Mouse (Mus musculus) kidney, postnatal 0 days (tissue): ENCODE measurements around the gene Snrpb2. TPM values are rescaled to one million over a fixed set of nuclear protein-coding genes. Genes with fewer than 3 reads are reported as not detected.
A peak's percentile ranks its signal among the peaks of the same experiment; 100 is the strongest.

Source experiments
- ATAC-seq: fragments of 200-750 bp; cut with Nextera tagmentation; replicated peaks from 2 replicates; pipeline ENCODE4 v1.8.0; 2017; ENCODE audit warnings: low read depth, moderate number of reproducible peaks, moderate TSS enrichment, moderate library complexity; ENCODE audit not compliant: low FRiP score
- DNase-seq: peaks from one replicate; pipeline ENCODE4 v3.0.0-alpha.2; 2016; ENCODE audit warnings: low spot score
- H3K27ac ChIP-seq: fragments of 300-500 bp; sonication (generic); 2 replicates; pipeline ENCODE4 v1.5.1; 2014; ENCODE audit warnings: mild to moderate bottlenecking
- H3K27me3 ChIP-seq: fragments of 300-500 bp; sonication (generic); 2 replicates; pipeline ENCODE4 v1.6.1; 2014; ENCODE audit warnings: low read length, mixed read lengths; ENCODE audit not compliant: insufficient read depth
- H3K36me3 ChIP-seq: fragments of 300-500 bp; sonication (generic); 2 replicates; pipeline ENCODE4 v1.6.1; 2014; ENCODE audit warnings: low read length, mixed read lengths; ENCODE audit not compliant: insufficient read depth
- H3K4me1 ChIP-seq: fragments of 300-500 bp; sonication (generic); replicated peaks from 2 replicates; pipeline ENCODE4 v1.6.1; 2014; ENCODE audit warnings: antibody characterized with exemption, low read length, mixed read lengths; ENCODE audit not compliant: insufficient read depth
- H3K4me2 ChIP-seq: fragments of 300-500 bp; sonication (generic); 2 replicates; pipeline ENCODE4 v1.6.1; 2014; ENCODE audit warnings: mild to moderate bottlenecking, low read length, moderate library complexity, mixed read lengths
- H3K4me3 ChIP-seq: fragments of 300-500 bp; sonication (generic); replicated peaks from 2 replicates; pipeline ENCODE4 v1.5.1; 2014; ENCODE audit warnings: low read depth, low read length
- H3K9ac ChIP-seq: fragments of 300-500 bp; sonication (generic); 2 replicates; pipeline ENCODE4 v1.6.1; 2014; ENCODE audit warnings: low read depth, low read length
- H3K9me3 ChIP-seq: fragments of 300-500 bp; sonication (generic); replicated peaks from 2 replicates; pipeline ENCODE4 v1.6.1; 2016; ENCODE audit warnings: low read length, inconsistent platforms, mixed read lengths
- CTCF ChIP-seq: IDR thresholded peaks from 2 replicates; pipeline ENCODE4 v1.5.1; 2016; ENCODE audit warnings: antibody characterized with exemption, low read depth, mild to moderate bottlenecking, moderate library complexity
- WGBS: fragments of 180-500 bp; shearing (Covaris S2); extraction: QIAGEN DNeasy Blood & Tissue Kit; methylation state at CpG from one replicate; pipeline ENCODE4 v1.1.7; 2014; 5-methylcytosine and 5-hydroxymethylcytosine counted together
- polyA plus RNA-seq: library from polyadenylated mRNA; unstranded; fragments of >200 nt; fragmentation: Nextera tagmentation; extraction: Ambion mirVana; gene quantifications from 2 replicates; pipeline ENCODE4 v1.2.1, GENCODE M21; 2015

The Snrpb2 gene
- polyA plus RNA-seq, 1 experiment from 2014 or later = 95.3 TPM

GRCm38 (mm10) chr2:143084852-143085397 is 22.1 kb downstream of the Snrpb2 start:
- no peaks in the 10 kb centered on the region for H3K4me1 ChIP-seq
- DNase-seq (no peak), ATAC-seq (no peak)
- H3K4me3 ChIP-seq = no peak overlapping the region
- no peaks in the 10 kb centered on the region for H3K9me3 ChIP-seq
- no peaks in the 10 kb centered on the region for H3K27me3 ChIP-seq
- 69% methylated on average over 2 of the region's 2 CpGs for WGBS
- H3K36me3 ChIP-seq = no peaks in the 10 kb centered on the region
- no peak for TF ChIP-seq CTCF
- no peak overlapping the region for H3K9ac ChIP-seq
- H3K4me2 ChIP-seq = no peak overlapping the region
- H3K27ac ChIP-seq = no peak overlapping the region

DNA sequence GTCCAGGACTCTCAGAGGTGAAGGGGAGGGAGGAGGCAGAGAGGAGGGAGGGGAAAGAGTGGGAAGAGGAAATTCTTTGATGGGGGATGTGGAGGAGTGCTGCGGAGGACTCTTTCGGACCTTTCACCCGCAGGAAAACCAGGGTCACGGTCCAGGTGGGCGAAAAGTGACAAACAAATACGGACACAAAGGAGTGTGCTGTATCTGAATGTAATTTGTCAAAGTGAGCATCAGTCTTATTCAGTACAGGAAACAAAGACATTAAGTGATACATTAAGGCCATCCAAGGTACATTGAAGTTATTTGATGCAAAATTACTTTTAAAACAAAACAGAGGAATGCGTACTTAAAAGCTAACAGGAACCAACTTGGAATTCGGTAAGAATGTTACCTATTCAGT is 27.0 kb downstream of the Snrpb2 start:
- Histone ChIP-seq H3K4me2 (no peak overlapping the region), H3K4me3 (no peak overlapping the region), H3K4me1 (no peaks in the 10 kb centered on the region), H3K36me3 (no peaks in the 10 kb centered on the region), H3K9ac (no peak overlapping the region), H3K27ac (no peak overlapping the region), H3K27me3 (no peaks in the 10 kb centered on the region), H3K9me3 (no peaks in the 10 kb centered on the region)
- DNase-seq (no peak), ATAC-seq (no peak)
- WGBS = 39% methylated on average over 8 of the region's 8 CpGs
- no peak for TF ChIP-seq CTCF

- Histone ChIP-seq H3K27ac (no peak overlapping the region), H3K4me1 (no peaks in the 10 kb centered on the region), H3K27me3 (no peaks in the 10 kb centered on the region), H3K4me2 (peak overlapping the region; percentile 9; the same call in 1 of the 2 replicates), H3K9ac (no peak overlapping the region), H3K4me3 (no peak overlapping the region), H3K36me3 (no peaks in the 10 kb centered on the region), H3K9me3 (no peaks in the 10 kb centered on the region)
- peak; percentile 88 for ATAC-seq
- peak; percentile 87 for TF ChIP-seq CTCF
- 15% methylated on average over 6 of the region's 6 CpGs for WGBS
- peak; percentile 92 for DNase-seq
Observed at GRCm38 (mm10) chr2:143093726-143094125, 30.9 kb downstream of the Snrpb2 start.

GRCm38 (mm10) chr2:143094761-143095160 is 31.9 kb downstream of the Snrpb2 start:
- Histone ChIP-seq H3K27ac (no peak overlapping the region), H3K4me2 (no peak overlapping the region), H3K9me3 (no peaks in the 10 kb centered on the region), H3K9ac (no peak overlapping the region), H3K4me1 (no peaks in the 10 kb centered on the region), H3K4me3 (no peak overlapping the region), H3K36me3 (no peaks in the 10 kb centered on the region), H3K27me3 (no peaks in the 10 kb centered on the region)
- no peak for ATAC-seq
- 60% methylated on average over 6 of the region's 6 CpGs for WGBS
- no peak for DNase-seq
- TF ChIP-seq CTCF = no peak

DNA sequence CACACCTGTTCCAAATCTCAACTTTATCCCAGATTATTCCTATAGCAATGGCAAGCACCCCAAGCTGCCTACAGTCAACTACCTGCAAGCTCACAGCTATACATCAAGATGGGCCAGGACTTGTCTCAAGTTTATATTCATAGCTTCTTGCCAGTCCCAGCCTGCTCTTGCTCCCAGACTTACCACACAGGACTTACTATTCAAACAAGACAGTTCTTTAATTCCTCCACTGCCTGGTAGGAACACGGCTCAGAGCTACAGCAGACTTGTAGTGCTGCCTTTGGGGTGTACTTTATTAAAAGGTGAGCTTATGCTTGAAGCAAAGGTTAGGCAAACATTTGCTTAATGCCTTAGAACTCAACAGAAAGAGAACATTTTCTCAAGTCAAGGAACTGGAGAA is 34.3 kb downstream of the Snrpb2 start:
- TF ChIP-seq CTCF = no peak
- no peak overlapping the region for H3K4me2 ChIP-seq
- DNase-seq = no peak
- no peaks in the 10 kb centered on the region for H3K4me1 ChIP-seq
- no peaks in the 10 kb centered on the region for H3K9me3 ChIP-seq
- H3K27me3 ChIP-seq = no peaks in the 10 kb centered on the region
- no peak for ATAC-seq
- H3K9ac ChIP-seq = no peak overlapping the region
- H3K27ac ChIP-seq = no peak overlapping the region
- no peak overlapping the region for H3K4me3 ChIP-seq
- 65% methylated on average over 1 of the region's 1 CpGs for WGBS
- H3K36me3 ChIP-seq = no peaks in the 10 kb centered on the region

DNA sequence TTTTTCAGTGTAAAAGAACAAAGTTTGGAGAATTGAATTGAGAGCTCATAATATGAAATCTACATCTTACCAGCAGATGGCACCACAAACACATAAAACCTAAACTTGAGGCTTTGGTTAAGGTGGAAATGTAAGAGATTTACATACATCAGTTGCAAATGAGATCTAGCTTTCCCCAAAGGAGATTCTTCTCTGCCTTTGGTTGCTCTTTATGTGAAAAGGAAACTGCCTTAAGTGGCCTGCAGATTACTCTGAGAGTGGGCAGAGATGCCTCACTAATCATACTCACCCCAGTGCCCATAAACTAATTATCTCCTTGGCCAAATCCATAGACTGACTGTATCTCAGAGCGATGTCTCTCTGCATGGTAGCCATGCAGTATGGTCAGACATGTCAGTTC is 51.0 kb downstream of the Snrpb2 start:
- no peak for ATAC-seq
- peak; percentile 72 for DNase-seq
- WGBS = 83% methylated on average over 1 of the region's 1 CpGs
- no peaks in the 10 kb centered on the region for H3K27me3 ChIP-seq
- no peaks in the 10 kb centered on the region for H3K9me3 ChIP-seq
- TF ChIP-seq CTCF = peak; percentile 72
- no peaks in the 10 kb centered on the region for H3K36me3 ChIP-seq
- no peak overlapping the region for H3K4me3 ChIP-seq
- no peaks in the 10 kb centered on the region for H3K4me1 ChIP-seq
- no peak overlapping the region for H3K4me2 ChIP-seq
- H3K27ac ChIP-seq = no peak overlapping the region
- no peak overlapping the region for H3K9ac ChIP-seq

DNA sequence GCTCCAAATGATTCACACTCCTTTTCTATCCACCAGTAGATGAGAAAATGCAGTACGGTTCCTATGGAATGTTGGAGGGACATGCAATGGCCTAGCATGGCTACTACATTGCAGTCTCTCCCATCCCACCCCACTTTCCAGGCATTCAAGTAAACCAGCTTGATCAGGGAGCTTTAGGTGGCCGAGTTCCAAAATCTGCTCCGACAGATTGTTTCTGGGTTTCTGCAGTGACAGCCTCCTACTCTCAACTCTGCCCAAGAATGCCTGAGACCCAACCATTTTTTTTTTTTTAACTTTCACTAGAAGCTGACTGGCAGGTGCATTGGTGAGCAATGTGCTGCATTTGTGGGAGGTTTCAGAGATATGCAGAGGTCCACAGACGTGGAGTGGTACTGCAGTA is 51.9 kb downstream of the Snrpb2 start:
- no peak for ATAC-seq
- H3K9me3 ChIP-seq = no peaks in the 10 kb centered on the region
- DNase-seq = no peak
- no peak overlapping the region for H3K27ac ChIP-seq
- no peaks in the 10 kb centered on the region for H3K4me1 ChIP-seq
- H3K4me3 ChIP-seq = no peak overlapping the region
- WGBS = 65% methylated on average over 4 of the region's 4 CpGs
- no peak for TF ChIP-seq CTCF
- H3K27me3 ChIP-seq = no peaks in the 10 kb centered on the region
- no peak overlapping the region for H3K4me2 ChIP-seq
- no peaks in the 10 kb centered on the region for H3K36me3 ChIP-seq
- no peak overlapping the region for H3K9ac ChIP-seq
